Mouse (Mus musculus): ENCODE results near the gene 2410137M14Rik.
"Not testable (repeated sequence)": the region's sequence is repeated elsewhere in the genome, so short reads cannot be mapped to it uniquely, and the experiment has no call there.

2410137M14Rik gene

DNA sequence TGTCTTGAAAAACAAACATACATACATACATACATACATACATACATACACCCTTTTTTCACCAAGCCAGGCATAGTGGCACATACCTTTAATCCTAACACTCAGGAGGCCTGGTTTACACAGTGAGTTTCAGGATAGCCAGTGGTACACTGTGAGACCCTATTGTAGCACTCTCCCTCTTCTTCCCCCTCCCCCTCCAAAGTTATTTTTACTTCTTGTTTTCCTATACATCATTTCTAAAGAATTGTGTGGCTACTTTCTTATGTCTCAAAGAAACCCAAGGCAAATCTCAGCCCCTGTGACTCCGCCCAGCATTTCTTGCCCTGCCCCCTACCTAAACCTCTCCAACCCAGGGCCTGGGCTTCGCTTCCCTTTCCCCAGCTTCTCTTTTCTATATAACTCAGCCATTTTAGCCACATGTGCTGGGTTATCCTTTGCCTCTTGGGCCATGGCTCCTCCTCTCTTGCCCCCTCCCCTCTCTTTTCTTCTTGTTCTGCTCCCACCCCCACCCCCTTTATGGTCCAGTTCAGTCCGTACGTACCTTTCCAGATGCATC, 12.8 kb upstream of the 2410137M14Rik start:
- DNase-seq (ENCODE audit: low read depth), result no peak

DNA sequence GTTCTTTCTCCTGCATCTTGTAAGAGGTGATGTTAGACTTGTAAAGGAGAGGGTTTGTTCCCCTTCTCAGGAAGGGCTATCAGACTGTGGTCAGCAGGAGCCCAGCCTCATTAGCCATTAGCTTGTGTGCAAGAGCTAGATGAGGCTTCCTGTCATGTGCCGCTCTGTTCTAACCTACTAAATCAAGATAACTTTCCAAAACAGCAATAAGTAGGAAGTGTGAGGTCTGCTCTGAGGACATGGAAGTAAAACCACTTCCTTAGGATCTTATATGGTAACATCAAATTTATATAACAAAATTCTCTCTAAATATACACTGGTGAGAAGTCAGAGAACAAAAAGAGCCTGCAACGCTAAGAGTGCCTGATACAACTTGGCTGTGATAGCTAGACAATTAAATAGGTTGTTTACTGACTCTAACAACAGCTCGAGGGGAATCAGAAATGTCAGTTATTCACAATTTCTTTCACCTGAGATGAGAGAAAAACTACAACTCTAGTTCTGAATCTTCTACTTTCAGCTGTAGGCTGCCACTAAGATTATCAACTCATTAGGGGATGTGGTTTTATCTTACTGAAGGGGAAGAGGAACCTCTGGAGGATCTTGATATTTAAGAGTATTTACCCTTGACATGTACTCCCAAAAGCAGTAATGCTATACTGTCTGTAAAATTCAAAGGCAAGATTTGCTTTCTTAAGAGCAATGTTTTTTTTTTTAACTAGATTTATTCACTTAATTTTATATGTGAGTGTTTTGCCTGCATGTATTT, 11.5 kb upstream of the 2410137M14Rik start:
- DNase-seq (ENCODE audit: low read depth), result no peak

- not testable (repeated sequence) for DNase-seq (ENCODE audit: low read depth)
Observed at GRCm38 (mm10) chr17:36990630-36991029, 9.6 kb upstream of the 2410137M14Rik start.

GRCm38 (mm10) chr17:36989437-36989836, 8.4 kb upstream of the 2410137M14Rik start, which contains the start of gene H2-M5:
Gene H2-M5, minus strand, starts transcription at chr17:36989537.
- no peak for DNase-seq (ENCODE audit: low read depth)

DNA sequence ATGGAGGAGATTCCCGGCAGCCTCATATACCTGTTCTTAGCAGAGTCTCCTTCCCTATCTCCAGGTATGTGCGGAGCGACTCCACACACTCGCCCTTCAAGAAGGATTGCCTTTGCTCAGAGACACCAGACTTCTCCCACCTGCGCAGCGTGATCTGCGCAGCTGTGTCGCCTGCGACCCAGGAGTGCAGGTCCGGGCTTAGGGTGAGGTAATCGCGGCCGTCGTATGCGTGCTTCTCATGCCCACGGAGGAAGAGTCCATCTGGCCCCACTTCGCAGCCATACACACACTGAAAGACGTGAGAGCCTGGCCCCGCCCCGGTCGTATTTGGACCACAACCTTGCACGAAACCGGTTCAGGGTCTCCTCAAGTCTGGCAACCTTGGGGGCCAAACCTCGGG, 7.4 kb upstream of the 2410137M14Rik start:
- no peak for DNase-seq (ENCODE audit: low read depth)

GRCm38 (mm10) chr17:36982253-36983155, 1.5 kb upstream of the 2410137M14Rik start:
- no peak for DNase-seq (ENCODE audit: low read depth)

- no peak for DNase-seq (ENCODE audit: low read depth)
Observed at GRCm38 (mm10) chr17:36981845-36982244, 808 bp upstream of the 2410137M14Rik start.

- no peak for DNase-seq (ENCODE audit: low read depth)
Observed at GRCm38 (mm10) chr17:36973271-36973787, 7.7 kb downstream of the 2410137M14Rik start.

GRCm38 (mm10) chr17:36972791-36973190, 8.2 kb downstream of the 2410137M14Rik start:
- no peak for DNase-seq (ENCODE audit: low read depth)

DNA sequence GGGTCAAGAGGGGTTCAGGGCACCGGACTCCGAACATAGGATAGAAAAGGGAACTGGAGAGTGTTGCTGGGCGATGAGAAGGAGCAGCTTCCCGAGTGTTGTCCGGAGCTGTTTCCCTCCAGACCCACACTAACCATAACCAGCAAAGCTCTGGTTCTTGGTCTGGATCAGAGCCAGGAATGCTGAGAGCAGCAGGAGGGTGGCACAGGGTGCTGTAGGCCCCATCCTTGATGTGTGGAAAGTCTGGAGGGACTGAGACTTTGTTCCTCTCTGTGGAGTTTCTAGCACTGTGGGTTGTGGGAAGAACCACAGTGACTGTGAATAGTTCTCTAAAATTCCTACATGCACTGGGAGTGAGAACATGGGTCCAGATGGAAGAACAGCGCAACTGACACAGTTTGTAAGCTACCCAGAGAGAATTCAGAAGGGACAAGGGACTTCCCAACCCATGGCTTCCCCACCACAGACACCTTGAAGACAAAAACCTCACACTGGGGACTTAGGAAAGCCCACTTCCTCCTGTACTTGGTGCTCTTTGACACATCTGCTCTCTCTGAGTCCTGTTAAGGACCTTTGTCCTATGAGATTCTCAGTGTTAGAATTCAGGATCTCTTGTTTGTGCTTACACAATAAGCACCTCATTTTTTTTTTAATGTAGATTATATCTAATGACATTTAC, 9.7 kb downstream of the 2410137M14Rik start:
- no peak for DNase-seq (ENCODE audit: low read depth)

GRCm38 (mm10) chr17:36970316-36970890, 10.6 kb downstream of the 2410137M14Rik start:
- no peak for DNase-seq (ENCODE audit: low read depth)

DNA sequence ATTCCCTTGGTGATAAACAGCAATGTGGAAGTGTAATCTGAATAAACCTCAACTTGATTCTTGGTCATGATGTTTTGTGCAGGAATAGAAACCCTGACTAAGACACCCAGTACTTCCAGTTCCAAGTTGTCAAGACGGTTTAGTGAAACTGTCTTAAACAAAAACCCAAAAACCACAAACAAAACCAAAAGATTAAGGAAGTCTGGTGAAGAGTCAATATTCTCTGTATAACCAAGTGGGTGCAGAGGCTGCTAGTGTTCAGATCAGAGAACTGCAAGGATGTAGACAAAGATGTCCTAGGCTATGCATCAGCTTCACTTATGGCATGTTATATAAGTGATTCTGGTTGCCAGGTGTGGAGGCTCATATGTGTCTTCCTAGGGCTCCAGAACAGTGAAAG, 14.2 kb downstream of the 2410137M14Rik start:
- no peak for DNase-seq (ENCODE audit: low read depth)

DNA sequence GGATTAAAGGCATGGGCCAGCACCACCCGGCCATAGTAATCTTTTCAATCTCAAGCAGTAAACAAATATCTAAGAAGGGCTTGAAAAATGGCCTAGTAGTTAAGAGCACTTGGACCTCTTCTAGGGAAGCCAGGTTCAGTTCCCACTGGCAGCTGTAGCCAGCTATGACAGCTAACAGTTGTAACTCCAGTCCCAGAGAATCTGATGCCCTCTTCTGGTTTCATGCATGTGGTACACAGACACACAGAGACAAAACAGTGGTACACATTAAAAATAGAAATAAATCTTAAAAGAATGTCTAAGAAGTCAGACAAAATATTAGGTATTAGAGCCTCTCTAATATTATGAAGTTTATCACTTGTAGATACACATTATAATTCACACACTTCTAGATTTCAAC, 19.9 kb downstream of the 2410137M14Rik start:
- no peak for DNase-seq (ENCODE audit: low read depth)

GRCm38 (mm10) chr17:36958884-36959283, 22.2 kb downstream of the 2410137M14Rik start:
- no peak for DNase-seq (ENCODE audit: low read depth)

DNA sequence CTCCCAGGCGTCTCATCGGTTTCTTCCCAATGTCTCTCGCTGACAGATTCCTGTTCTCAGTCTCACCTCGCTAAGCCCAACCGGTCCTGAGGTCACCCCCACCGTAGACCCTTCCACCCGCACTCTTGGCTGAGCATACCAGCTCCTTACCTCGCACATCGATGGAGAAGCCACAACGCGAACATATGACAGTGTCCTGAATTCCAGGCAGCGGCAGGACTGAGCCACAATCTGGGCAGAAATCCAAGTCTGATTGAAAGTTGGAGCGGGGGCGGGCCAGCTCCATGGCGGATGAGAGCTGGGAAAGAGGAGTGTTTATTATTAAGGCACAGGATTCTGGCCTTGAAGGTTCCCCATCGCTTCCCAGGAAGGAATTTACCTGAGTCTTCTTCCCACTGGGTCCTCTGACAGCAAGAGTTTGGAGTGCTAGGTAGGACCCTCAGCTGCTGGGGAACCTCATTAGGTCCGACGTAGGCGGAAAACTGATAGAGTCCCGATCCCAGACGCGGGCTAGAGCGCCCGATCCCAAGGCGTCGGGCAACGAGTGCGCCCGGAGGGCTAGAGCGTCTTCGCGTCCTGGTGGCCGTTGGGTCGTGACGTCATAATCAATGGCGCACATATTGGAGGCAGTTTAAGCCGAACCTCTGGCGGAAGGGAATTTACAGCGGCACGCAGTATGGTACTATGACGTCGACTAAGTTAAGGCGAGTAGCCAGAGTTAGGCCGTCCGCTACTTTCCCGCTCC, 22.9 kb downstream of the 2410137M14Rik start, which contains the start of the genes Znrd1 and Znrd1as:
Gene Znrd1 (minus strand): TSS at position 561 of the 745 bp plus-strand sequence.
Gene Znrd1as (plus strand): TSS at position 594 of the 745 bp plus-strand sequence.
- peak; percentile 94 for DNase-seq (ENCODE audit: low read depth)

GRCm38 (mm10) chr17:36953062-36953461, 28.0 kb downstream of the 2410137M14Rik start:
- DNase-seq (ENCODE audit: low read depth), result no peak

GRCm38 (mm10) chr17:36952631-36953030, 28.4 kb downstream of the 2410137M14Rik start:
- no peak for DNase-seq (ENCODE audit: low read depth)

DNA sequence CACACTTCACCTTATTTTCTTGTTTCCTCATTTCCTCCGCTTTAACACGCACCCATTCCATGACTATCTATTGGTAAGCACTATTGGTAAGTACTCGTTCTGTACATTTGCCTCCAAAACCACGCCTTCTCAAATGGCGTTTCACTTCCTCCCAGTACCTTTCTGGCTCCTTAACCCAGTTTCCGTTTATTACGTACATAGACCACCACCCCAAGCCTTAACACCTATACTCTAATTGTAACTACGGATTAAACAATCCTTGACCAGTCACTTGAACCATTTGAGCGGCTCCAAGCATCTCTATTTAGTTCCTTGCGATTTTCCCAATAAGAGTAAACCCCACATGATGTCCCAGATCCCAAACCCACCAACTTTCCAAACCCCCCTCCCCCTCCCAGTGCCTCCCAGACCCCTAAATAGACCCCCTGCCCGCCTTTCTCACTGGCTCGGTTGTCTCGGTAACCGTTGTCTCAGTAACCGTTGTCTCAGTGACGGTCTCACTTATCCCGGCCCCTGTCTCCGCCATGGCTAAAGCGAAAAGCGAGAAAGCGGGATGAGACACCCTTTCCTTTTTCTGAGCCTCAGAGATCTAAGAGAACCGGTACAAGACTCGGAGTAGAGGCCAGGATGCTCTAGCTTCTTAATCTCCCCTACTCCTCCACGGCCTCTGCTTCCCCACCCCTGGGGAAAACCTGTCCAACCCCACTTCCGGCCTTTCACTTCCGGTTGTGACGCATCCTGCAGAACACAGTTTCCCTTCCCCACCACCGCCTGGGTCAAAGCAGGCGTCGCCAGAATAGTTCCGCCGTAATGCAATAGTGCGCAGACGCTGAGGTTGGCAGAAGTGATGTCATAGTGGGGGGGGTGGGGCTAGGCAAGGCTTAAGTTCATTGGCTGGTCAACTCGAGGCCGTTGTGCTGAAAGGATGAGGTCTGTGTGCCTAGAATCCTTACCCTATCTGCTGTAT, 29.8 kb downstream of the 2410137M14Rik start, which contains the start of gene Ppp1r11:
Gene Ppp1r11 (minus strand): TSS at position 761 of the 967 bp plus-strand sequence.
- peak; percentile 94 for DNase-seq (ENCODE audit: low read depth)

- no peak for DNase-seq (ENCODE audit: low read depth)
Observed at GRCm38 (mm10) chr17:36949265-36949664, 31.8 kb downstream of the 2410137M14Rik start.

Data from c-Kit-positive CD71-positive TER-119-negative erythroid progenitor cells, embryonic 14.5 days (primary cell).